Mouse (Mus musculus) heart, postnatal 4 days (tissue): ENCODE measurements around the gene Atf7ip. TPM values are rescaled to one million over a fixed set of nuclear protein-coding genes. Genes with fewer than 3 reads are reported as not detected.
A peak's percentile ranks its signal among the peaks of the same experiment; 100 is the strongest.

Source experiments
- DNase-seq: peaks from one replicate; pipeline ENCODE4 v3.0.0; 2021
- total RNA-seq, 2 experiments: library from RNA; stranded (reverse); gene quantifications; 2 replicates each; pipeline ENCODE4 v1.2.3; 2021

Atf7ip gene
- total RNA-seq, 2 experiments from 2014 or later = 107 to 108 TPM

- DNase-seq = no peak
Observed at GRCm38 (mm10) chr6:136524751-136525150, 18.8 kb downstream of the Atf7ip start.

GRCm38 (mm10) chr6:136525567-136525966, 19.6 kb downstream of the Atf7ip start:
- DNase-seq = no peak

GRCm38 (mm10) chr6:136529156-136529555, 23.2 kb downstream of the Atf7ip start:
- DNase-seq = no peak

GRCm38 (mm10) chr6:136531792-136532230, 25.8 kb downstream of the Atf7ip start:
- DNase-seq = peak; percentile 43

- DNase-seq = peak; percentile 88
Observed at GRCm38 (mm10) chr6:136532535-136533291, 26.7 kb downstream of the Atf7ip start.

GRCm38 (mm10) chr6:136533804-136534203, 27.8 kb downstream of the Atf7ip start:
- no peak for DNase-seq

- no peak for DNase-seq
Observed at GRCm38 (mm10) chr6:136534444-136534843, 28.5 kb downstream of the Atf7ip start.

GRCm38 (mm10) chr6:136535176-136535575, 29.2 kb downstream of the Atf7ip start:
- DNase-seq = no peak

GRCm38 (mm10) chr6:136536121-136536520, 30.2 kb downstream of the Atf7ip start:
- DNase-seq = no peak

- DNase-seq = no peak
Observed at GRCm38 (mm10) chr6:136541350-136541749, 35.4 kb downstream of the Atf7ip start.

GRCm38 (mm10) chr6:136542105-136542504, 36.1 kb downstream of the Atf7ip start:
- DNase-seq = no peak

- peak; percentile 68 for DNase-seq
Observed at GRCm38 (mm10) chr6:136543164-136543563, 37.2 kb downstream of the Atf7ip start.

GRCm38 (mm10) chr6:136545284-136545870, 39.4 kb downstream of the Atf7ip start:
- no peak for DNase-seq

GRCm38 (mm10) chr6:136546286-136546685, 40.3 kb downstream of the Atf7ip start:
- no peak for DNase-seq

GRCm38 (mm10) chr6:136546987-136547386, 41.0 kb downstream of the Atf7ip start:
- no peak for DNase-seq

- peak; percentile 74 for DNase-seq
Observed at GRCm38 (mm10) chr6:136548041-136548770, 42.2 kb downstream of the Atf7ip start.

- no peak for DNase-seq
Observed at GRCm38 (mm10) chr6:136548796-136549195, 42.8 kb downstream of the Atf7ip start.

- no peak for DNase-seq
Observed at GRCm38 (mm10) chr6:136549606-136550005, 43.6 kb downstream of the Atf7ip start.

GRCm38 (mm10) chr6:136550596-136551304, 44.8 kb downstream of the Atf7ip start:
- peak; percentile 33 for DNase-seq

- DNase-seq = no peak
Observed at GRCm38 (mm10) chr6:136551550-136552109, 45.7 kb downstream of the Atf7ip start.

GRCm38 (mm10) chr6:136553156-136553555, 47.2 kb downstream of the Atf7ip start:
- DNase-seq = no peak
